Mouse (Mus musculus) bone marrow, adult 2 months (tissue): Measurements from ENCODE around the gene Ctnnal1.

Source experiments
- CTCF ChIP-seq: fragments of 200-500 bp; IDR thresholded peaks from 2 replicates; pipeline ENCODE4 v1.5.1; 2011; ENCODE audit warnings: low read length, control low read depth; ENCODE audit not compliant: control insufficient read depth, insufficient read depth
- POLR2A ChIP-seq: fragments of 200-500 bp; IDR thresholded peaks from 2 replicates; pipeline ENCODE4 v1.6.1; 2011; ENCODE audit warnings: low read depth, mild to moderate bottlenecking, control low read depth, low read length, borderline replicate concordance; ENCODE audit not compliant: control insufficient read depth

GRCm38 (mm10) chr4:56897511-56897910, 32.5 kb upstream of the Ctnnal1 start:
- no peak for TF ChIP-seq POLR2A
- TF ChIP-seq CTCF: no peak
